Mouse (Mus musculus) erythroblast, embryonic 14.5 days (primary cell): Measurements from ENCODE around the gene Eif4ebp2.

Experiments used
- GATA1 ChIP-seq: IDR thresholded peaks from 2 replicates; pipeline ENCODE4 v1.6.1; 2012; ENCODE audit warnings: low read length, inconsistent platforms, mixed read lengths
- TAL1 ChIP-seq: IDR thresholded peaks from 3 replicates; pipeline ENCODE4 v1.6.1; 2012; ENCODE audit warnings: low read length, inconsistent platforms, mixed read lengths

- TF ChIP-seq GATA1 = no peak
- TF ChIP-seq TAL1 = no peak
These were observed 43.0 kb upstream of the Eif4ebp2 start for GRCm38 (mm10) chr10:61495461-61495860.
